Mouse (Mus musculus): ENCODE data around the gene Carm1. TPM values are rescaled to one million over a fixed set of nuclear protein-coding genes. Genes with fewer than 3 reads are reported as not detected.

Gene Carm1
- 10.4 TPM for polyA plus RNA-seq (2017; shearing (Covaris generic))

GRCm38 (mm10) chr9:21546789-21547074 lies at the start of gene Carm1:
Gene Carm1 (plus strand): TSS chr9:21546894.

GRCm38 (mm10) chr9:21509772-21510688 lies 36.7 kb upstream of the Carm1 start, which contains the start of gene Tmed1:
Gene Tmed1 (minus strand): TSS chr9:21510252.

GRCm38 (mm10) chr9:21525937-21526633 lies 20.6 kb upstream of the Carm1 start, which contains the start of gene AB124611:
Gene AB124611 (plus strand): TSS chr9:21526176.

GRCm38 (mm10) chr9:21592703-21593121 lies 46.0 kb downstream of the Carm1 start, which contains the start of the genes Timm29 and Yipf2:
Gene Timm29 (plus strand): TSS chr9:21592722.
Gene Yipf2 (minus strand): TSS chr9:21592828.

GRCm38 (mm10) chr9:21615617-21616231 lies 69.0 kb downstream of the Carm1 start, which contains the start of gene Smarca4:
Gene Smarca4 (plus strand): TSS chr9:21616169.

Other genes starting within 250 kb of the Carm1 start
- gene Ap1m2, start 234.6 kb upstream of the Carm1 start, polyA plus RNA-seq (2017; shearing (Covaris generic)) = 2.4 TPM
- 608 TPM for gene Slc44a2, start 226.2 kb upstream of the Carm1 start, polyA plus RNA-seq (2017; shearing (Covaris generic))
- gene Ilf3, start 179.0 kb upstream of the Carm1 start, polyA plus RNA-seq (2017; shearing (Covaris generic)) = 70.8 TPM
- gene Qtrt1, start 135.1 kb upstream of the Carm1 start, polyA plus RNA-seq (2017; shearing (Covaris generic)) = 45.8 TPM
- 262 TPM for gene Dnm2, start 122.0 kb upstream of the Carm1 start, polyA plus RNA-seq (2017; shearing (Covaris generic))
- gene Tmed1, start 36.6 kb upstream of the Carm1 start, polyA plus RNA-seq (2017; shearing (Covaris generic)) = 7.2 TPM
- 45.4 TPM for gene AB124611, start 20.7 kb upstream of the Carm1 start, polyA plus RNA-seq (2017; shearing (Covaris generic))
- 1.6 TPM for gene Timm29, start 45.8 kb downstream of the Carm1 start, polyA plus RNA-seq (2017; shearing (Covaris generic))
- 32.9 TPM for gene Yipf2, start 45.9 kb downstream of the Carm1 start, polyA plus RNA-seq (2017; shearing (Covaris generic))
- gene Smarca4, start 69.3 kb downstream of the Carm1 start, polyA plus RNA-seq (2017; shearing (Covaris generic)) = 68.0 TPM
- gene Ldlr, start 176.6 kb downstream of the Carm1 start, polyA plus RNA-seq (2017; shearing (Covaris generic)) = 43.4 TPM
- 5.5 TPM for gene Spc24, start 213.4 kb downstream of the Carm1 start, polyA plus RNA-seq (2017; shearing (Covaris generic))